Mouse (Mus musculus): ENCODE results near the gene U2surp. TPM values are rescaled to one million over a fixed set of nuclear protein-coding genes. Genes with fewer than 3 reads are reported as not detected.

The U2surp gene
- polyA plus RNA-seq (2015; fragmentation: Nextera tagmentation; extraction: Ambion mirVana) = 138 and 139 TPM in 2 replicates

- no peaks in the 10 kb centered on the region for H3K36me3 ChIP-seq (ENCODE audit: insufficient read depth, low read length)
- peak within 1 kb of the TSS; percentile 95 for H3K9ac ChIP-seq (ENCODE audit: low read depth, low read length)
- H3K9me3 ChIP-seq (replicated peaks; ENCODE audit: low read length) = no peaks in the 10 kb centered on the region
- peaks cover 9% of the 10 kb centered on the region; the same call in 1 of the 2 replicates for H3K4me1 ChIP-seq (replicated peaks; ENCODE audit: insufficient read depth, low read length)
- ATAC-seq (replicated peaks; ENCODE audit: low FRiP score, low read depth) (peak; percentile 95), DNase-seq (ENCODE audit: low spot score) (peak; percentile 98)
- H3K27me3 ChIP-seq (ENCODE audit: insufficient read depth, low read length) = no peaks in the 10 kb centered on the region
- peak within 1 kb of the TSS; percentile 92 for H3K27ac ChIP-seq
- peak within 1 kb of the TSS; percentile 98 for H3K4me3 ChIP-seq (replicated peaks; ENCODE audit: low read depth, low read length)
- peak; percentile 33; the same call in 1 of the 2 replicates for TF ChIP-seq CTCF (IDR thresholded peaks at IDR 0.05; ENCODE audit: low read depth)
- H3K4me2 ChIP-seq (ENCODE audit: low read length) = peak within 1 kb of the TSS; percentile 95
- under 1% methylated on average over 74 of the region's 74 CpGs for WGBS
Observed at GRCm38 (mm10) chr9:95511472-95512330, at the start of gene U2surp. U2surp (minus strand) TSS chr9:95511996.

DNA sequence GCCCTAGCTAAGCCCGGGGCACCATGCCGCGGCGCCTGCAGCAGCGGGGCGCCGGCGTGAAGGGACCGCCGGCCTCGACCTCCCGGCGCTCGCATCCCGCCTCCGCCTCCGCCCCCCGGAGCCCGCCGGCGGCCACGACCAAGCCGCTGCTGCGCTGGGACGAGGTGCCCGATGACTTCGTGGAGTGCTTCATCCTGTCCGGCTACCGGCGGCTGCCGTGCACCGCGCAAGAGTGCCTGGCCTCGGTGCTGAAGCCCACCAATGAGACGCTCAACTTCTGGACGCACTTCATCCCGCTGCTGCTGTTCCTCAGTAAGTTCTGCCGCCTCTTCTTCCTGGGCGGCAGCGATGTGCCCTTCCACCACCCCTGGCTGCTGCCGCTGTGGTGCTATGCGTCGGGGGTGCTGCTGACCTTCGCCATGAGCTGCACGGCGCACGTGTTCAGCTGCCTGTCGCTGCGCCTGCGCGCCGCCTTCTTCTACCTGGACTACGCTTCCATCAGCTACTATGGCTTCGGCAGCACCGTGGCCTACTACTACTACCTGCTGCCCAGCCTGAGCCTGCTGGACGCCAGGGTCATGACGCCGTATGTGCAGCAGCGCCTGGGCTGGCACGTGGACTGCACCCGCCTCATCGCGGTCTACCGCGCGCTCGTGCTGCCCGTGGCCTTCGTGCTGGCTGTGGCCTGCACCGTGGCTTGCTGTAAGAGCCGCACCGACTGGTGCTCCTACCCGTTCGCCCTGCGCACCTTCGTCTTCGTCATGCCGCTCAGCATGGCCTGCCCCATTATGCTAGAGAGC lies 48.3 kb upstream of the U2surp start:
- Histone ChIP-seq H3K36me3 (ENCODE audit: insufficient read depth, low read length) (no peaks in the 10 kb centered on the region), H3K9me3 (replicated peaks; ENCODE audit: low read length) (no peaks in the 10 kb centered on the region), H3K9ac (ENCODE audit: low read depth, low read length) (peak overlapping the region; percentile 56), H3K4me2 (ENCODE audit: low read length) (peak overlapping the region; percentile 95), H3K27ac (no peak overlapping the region; the same call in 1 of the 2 replicates), H3K4me1 (replicated peaks; ENCODE audit: insufficient read depth, low read length) (peaks cover 6% of the 10 kb centered on the region; the same call in 1 of the 2 replicates), H3K4me3 (replicated peaks; ENCODE audit: low read depth, low read length) (peak overlapping the region; percentile 67), H3K27me3 (ENCODE audit: insufficient read depth, low read length) (peaks cover 35% of the 10 kb centered on the region)
- 14% methylated on average over 71 of the region's 78 CpGs for WGBS
- DNase-seq (ENCODE audit: low spot score) (no peak), ATAC-seq (replicated peaks; ENCODE audit: low FRiP score, low read depth) (peak; percentile 62)
- no peak for TF ChIP-seq CTCF (IDR thresholded peaks at IDR 0.05; ENCODE audit: low read depth)

DNA sequence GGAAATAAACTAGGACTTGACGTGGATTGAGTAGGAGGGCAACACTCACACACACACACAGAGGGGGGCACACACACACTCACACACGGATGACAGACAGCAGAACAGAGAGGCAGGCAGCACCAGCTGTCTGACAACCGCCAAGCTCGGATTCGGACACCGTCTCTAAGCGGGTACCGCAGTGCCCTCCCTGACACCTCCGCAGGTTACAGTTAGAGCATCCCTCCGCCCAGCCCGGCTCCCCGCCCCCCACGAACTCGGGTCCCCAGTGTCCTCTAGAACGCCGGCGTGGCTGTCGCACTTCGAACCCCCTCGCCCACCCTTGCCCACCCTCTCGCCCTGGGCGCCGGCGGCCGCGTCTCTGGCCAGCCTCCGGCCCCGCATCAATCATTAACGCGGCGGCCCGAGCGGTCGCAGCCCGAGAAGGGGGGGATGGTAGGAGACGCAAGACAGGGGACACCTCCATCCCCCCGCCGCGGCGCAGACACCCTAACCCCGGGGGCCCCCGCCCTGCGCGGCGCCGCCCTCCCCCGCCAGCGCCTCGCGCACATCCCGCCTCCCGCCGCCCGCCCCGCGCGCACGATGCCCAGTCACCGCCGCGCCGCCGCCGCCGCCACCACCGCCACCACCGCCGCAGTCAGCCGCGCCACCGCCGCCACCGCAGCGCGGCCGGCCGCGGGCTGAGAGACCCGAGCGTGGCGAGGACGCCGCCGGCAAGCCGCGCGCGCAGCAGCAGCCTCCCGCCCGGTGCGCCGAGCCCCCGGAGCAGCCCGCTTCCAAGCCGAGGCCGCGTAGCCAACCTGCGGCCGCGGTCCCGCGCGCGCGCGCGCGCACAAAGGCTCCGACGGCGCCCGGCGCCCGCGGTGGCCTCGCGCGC lies 47.5 kb upstream of the U2surp start, which contains the start of gene Paqr9:
Gene Paqr9, plus strand, starts transcription at position 599 of the 877 bp plus-strand sequence.
- DNase-seq (ENCODE audit: low spot score) (no peak), ATAC-seq (replicated peaks; ENCODE audit: low FRiP score, low read depth) (peak; percentile 69)
- Histone ChIP-seq H3K9ac (ENCODE audit: low read depth, low read length) (peak within 1 kb of the TSS; percentile 56), H3K9me3 (replicated peaks; ENCODE audit: low read length) (no peaks in the 10 kb centered on the region), H3K36me3 (ENCODE audit: insufficient read depth, low read length) (no peaks in the 10 kb centered on the region), H3K4me3 (replicated peaks; ENCODE audit: low read depth, low read length) (peak within 1 kb of the TSS; percentile 67), H3K27me3 (ENCODE audit: insufficient read depth, low read length) (peaks cover 35% of the 10 kb centered on the region), H3K4me1 (replicated peaks; ENCODE audit: insufficient read depth, low read length) (peaks cover 6% of the 10 kb centered on the region; the same call in 1 of the 2 replicates), H3K4me2 (ENCODE audit: low read length) (peak within 1 kb of the TSS; percentile 95), H3K27ac (no peak within 1 kb of the TSS; the same call in 1 of the 2 replicates)
- TF ChIP-seq CTCF (IDR thresholded peaks at IDR 0.05; ENCODE audit: low read depth) = no peak
- 4% methylated on average over 55 of the region's 118 CpGs for WGBS

DNA sequence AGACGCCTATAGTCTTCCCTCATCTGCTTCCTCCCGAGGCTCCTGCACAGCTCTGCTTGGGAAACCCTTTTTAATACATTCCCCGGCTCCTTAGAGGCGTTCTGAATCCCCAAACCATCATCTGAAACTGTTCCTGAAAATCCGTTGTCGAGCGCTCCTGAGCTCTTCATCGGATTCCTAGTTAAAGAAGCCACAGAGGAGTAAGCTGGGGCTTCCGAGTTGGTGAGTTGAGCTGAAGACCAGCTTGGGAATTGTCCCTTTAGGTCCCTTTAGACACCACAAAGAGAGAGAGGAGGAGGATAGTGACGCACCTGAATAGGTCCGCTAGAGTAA lies 46.9 kb upstream of the U2surp start:
- Histone ChIP-seq H3K27me3 (ENCODE audit: insufficient read depth, low read length) (peaks cover 35% of the 10 kb centered on the region), H3K4me2 (ENCODE audit: low read length) (peak overlapping the region; percentile 95; the same call in 1 of the 2 replicates), H3K9me3 (replicated peaks; ENCODE audit: low read length) (no peaks in the 10 kb centered on the region), H3K36me3 (ENCODE audit: insufficient read depth, low read length) (no peaks in the 10 kb centered on the region), H3K9ac (ENCODE audit: low read depth, low read length) (no peak overlapping the region), H3K27ac (no peak overlapping the region), H3K4me3 (replicated peaks; ENCODE audit: low read depth, low read length) (peak overlapping the region; percentile 67; the same call in 1 of the 2 replicates), H3K4me1 (replicated peaks; ENCODE audit: insufficient read depth, low read length) (peaks cover 6% of the 10 kb centered on the region; the same call in 1 of the 2 replicates)
- WGBS = 10% methylated on average over 11 of the region's 11 CpGs
- no peak for DNase-seq (ENCODE audit: low spot score)
- no peak for TF ChIP-seq CTCF (IDR thresholded peaks at IDR 0.05; ENCODE audit: low read depth)
- no peak for ATAC-seq (replicated peaks; ENCODE audit: low FRiP score, low read depth)

DNA sequence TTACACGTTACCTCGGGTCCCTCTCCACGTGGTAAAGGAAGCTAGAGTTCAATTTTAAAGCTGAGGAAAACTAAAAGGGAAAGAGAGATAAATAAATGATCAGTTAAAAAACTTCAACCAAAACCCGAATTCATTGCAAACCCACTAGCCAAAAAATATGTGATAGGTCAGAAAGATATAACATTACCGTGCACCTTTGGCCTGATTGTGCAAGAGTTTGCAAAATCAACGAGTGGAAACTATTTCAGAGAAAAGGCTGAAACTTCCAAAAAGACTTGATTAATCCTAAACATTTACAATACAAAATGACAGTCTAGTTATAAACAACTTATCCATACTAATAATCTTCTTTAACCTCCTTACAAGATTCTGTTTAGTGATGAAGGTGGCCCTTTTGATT lies 45.9 kb upstream of the U2surp start:
- Histone ChIP-seq H3K9ac (ENCODE audit: low read depth, low read length) (no peak overlapping the region), H3K4me2 (ENCODE audit: low read length) (no peak overlapping the region), H3K27ac (no peak overlapping the region), H3K4me3 (replicated peaks; ENCODE audit: low read depth, low read length) (no peak overlapping the region), H3K36me3 (ENCODE audit: insufficient read depth, low read length) (no peaks in the 10 kb centered on the region), H3K9me3 (replicated peaks; ENCODE audit: low read length) (no peaks in the 10 kb centered on the region), H3K4me1 (replicated peaks; ENCODE audit: insufficient read depth, low read length) (peaks cover 6% of the 10 kb centered on the region; the same call in 1 of the 2 replicates), H3K27me3 (ENCODE audit: insufficient read depth, low read length) (peaks cover 35% of the 10 kb centered on the region)
- TF ChIP-seq CTCF (IDR thresholded peaks at IDR 0.05; ENCODE audit: low read depth) = no peak
- no peak for DNase-seq (ENCODE audit: low spot score)
- WGBS = 67% methylated on average over 6 of the region's 6 CpGs
- no peak for ATAC-seq (replicated peaks; ENCODE audit: low FRiP score, low read depth)

Data from kidney, postnatal 0 days (tissue).